Mouse (Mus musculus): ENCODE measurements around the gene Clec4a1. TPM values are rescaled to one million over a fixed set of nuclear protein-coding genes. Genes with fewer than 3 reads are reported as not detected.

Gene Clec4a1
- total RNA-seq, 2 experiments from 2014 or later = 0.22 to 0.61 TPM

- no peak for DNase-seq (ENCODE audit: low spot score in 2 of 2)
- H3K27ac ChIP-seq = no peak overlapping the region
- no peak for TF ChIP-seq CTCF (conservative IDR thresholded peaks at IDR 0.05)
- H3K4me3 ChIP-seq = no peak overlapping the region
Observed at GRCm38 (mm10) chr6:122939618-122940017, 18.0 kb downstream of the Clec4a1 start.

- no peak for TF ChIP-seq CTCF (conservative IDR thresholded peaks at IDR 0.05)
- Histone ChIP-seq H3K4me3 (no peak overlapping the region), H3K27ac (no peak overlapping the region)
- DNase-seq (ENCODE audit: low spot score in 2 of 2) = no peak
Observed at GRCm38 (mm10) chr6:122946760-122947159, 25.1 kb downstream of the Clec4a1 start.

- TF ChIP-seq CTCF (conservative IDR thresholded peaks at IDR 0.05) = no peak
- H3K4me3 ChIP-seq = no peak within 1 kb of the TSS
- DNase-seq (ENCODE audit: low spot score in 2 of 2) = peak in 1 of 2 experiments; percentile 7
- no peak within 1 kb of the TSS for H3K27ac ChIP-seq
Observed at GRCm38 (mm10) chr6:122952401-122952800, 30.8 kb downstream of the Clec4a1 start, which contains the start of gene Clec4a3. Gene Clec4a3 (plus strand): TSS chr6:122952515.

- TF ChIP-seq CTCF (conservative IDR thresholded peaks at IDR 0.05) = peak; percentile 17; the same call in 1 of the 2 replicates
- DNase-seq (ENCODE audit: low spot score in 2 of 2) = no peak
- no peak overlapping the region for H3K4me3 ChIP-seq
- no peak overlapping the region for H3K27ac ChIP-seq
Observed at GRCm38 (mm10) chr6:122964562-122964961, 42.9 kb downstream of the Clec4a1 start.

- DNase-seq (ENCODE audit: low spot score in 2 of 2) = no peak
- no peak overlapping the region for H3K4me3 ChIP-seq
- H3K27ac ChIP-seq = no peak overlapping the region
- TF ChIP-seq CTCF (conservative IDR thresholded peaks at IDR 0.05) = no peak
Observed at GRCm38 (mm10) chr6:122969048-122969447, 47.4 kb downstream of the Clec4a1 start.

Other genes starting within 250 kb of the Clec4a1 start
- gene Nanog, start 214.4 kb upstream of the Clec4a1 start, total RNA-seq (2021) = not detected
- gene Slc2a3, start 120.2 kb upstream of the Clec4a1 start, total RNA-seq (2021) = 100 to 1,000 TPM; 104 to 109 TPM
- 10 to 100 TPM; 28.8 to 30.7 TPM for gene Foxj2, start 101.9 kb upstream of the Clec4a1 start, total RNA-seq (2021)
- under 1 TPM; 0.54 to 0.61 TPM for gene C3ar1, start 65.7 kb upstream of the Clec4a1 start, total RNA-seq (2021)
- gene Necap1, start 47.4 kb upstream of the Clec4a1 start, total RNA-seq (2021) = 100 to 1,000 TPM; 201 to 210 TPM
- gene Clec4a3, start 30.7 kb downstream of the Clec4a1 start, total RNA-seq (2021) = under 1 TPM; 0.37 to 0.38 TPM
- not detected for gene Clec4a4, start 68.5 kb downstream of the Clec4a1 start, total RNA-seq (2021)
- not detected for gene Clec4b1, start 128.1 kb downstream of the Clec4a1 start, total RNA-seq (2021)
- 1 to 10 TPM; 1.1 to 2.8 TPM for gene Clec4a2, start 184.6 kb downstream of the Clec4a1 start, total RNA-seq (2021)

All from layer of hippocampus, adult 2 months (tissue).